Mouse (Mus musculus): ENCODE measurements around the gene Helt.

Helt gene

GRCm38 (mm10) chr8:46294181-46294892 is at the start of gene Helt:
Gene Helt (minus strand): TSS chr8:46294671.
- DNase-seq (ENCODE audit: low spot score): no peak

DNA sequence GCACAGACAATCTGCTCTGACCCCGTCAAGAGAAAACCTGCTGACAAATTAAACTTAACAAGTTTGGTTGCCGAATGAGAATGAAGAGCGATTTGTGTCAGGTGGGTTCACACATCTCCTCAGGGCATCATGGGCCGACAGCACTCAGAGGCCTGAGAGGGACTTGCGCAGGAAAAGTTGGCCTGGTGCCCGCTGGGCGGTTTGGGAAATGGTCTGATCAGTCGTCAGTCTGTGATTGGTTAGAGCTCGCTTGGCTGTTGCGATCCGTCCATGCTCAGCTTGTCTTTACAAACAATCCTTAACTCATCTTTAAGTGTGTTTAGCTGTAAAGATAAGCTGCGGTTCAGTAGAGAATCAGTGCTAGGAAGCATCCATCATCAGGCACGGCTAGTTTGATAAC is 47.8 kb upstream of the Helt start:
- DNase-seq (ENCODE audit: low spot score): no peak

- DNase-seq (ENCODE audit: low spot score): no peak
Measured at GRCm38 (mm10) chr8:46340381-46341273, 46.2 kb upstream of the Helt start.

- DNase-seq (ENCODE audit: low spot score): no peak
Measured at GRCm38 (mm10) chr8:46339317-46339716, 44.8 kb upstream of the Helt start.

DNA sequence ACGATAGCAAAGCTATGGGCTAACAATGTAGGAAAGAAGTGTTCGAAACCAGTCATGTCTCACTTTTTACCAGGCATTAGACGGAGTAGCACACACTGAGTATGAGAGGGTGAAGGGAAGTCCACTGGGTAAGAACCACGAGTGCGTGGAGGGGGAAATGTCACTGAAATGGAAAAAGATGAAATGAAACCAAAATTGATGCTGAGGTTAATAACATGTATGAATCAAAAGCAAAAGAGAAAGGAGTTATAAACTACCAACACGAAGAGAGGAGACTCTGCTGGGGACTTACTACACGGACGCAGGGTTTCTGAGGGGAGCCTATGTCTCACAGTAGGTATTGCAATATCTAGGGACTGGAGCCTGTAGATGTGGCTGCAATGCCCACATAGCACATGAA is 41.9 kb upstream of the Helt start:
- no peak for DNase-seq (ENCODE audit: low spot score)

DNA sequence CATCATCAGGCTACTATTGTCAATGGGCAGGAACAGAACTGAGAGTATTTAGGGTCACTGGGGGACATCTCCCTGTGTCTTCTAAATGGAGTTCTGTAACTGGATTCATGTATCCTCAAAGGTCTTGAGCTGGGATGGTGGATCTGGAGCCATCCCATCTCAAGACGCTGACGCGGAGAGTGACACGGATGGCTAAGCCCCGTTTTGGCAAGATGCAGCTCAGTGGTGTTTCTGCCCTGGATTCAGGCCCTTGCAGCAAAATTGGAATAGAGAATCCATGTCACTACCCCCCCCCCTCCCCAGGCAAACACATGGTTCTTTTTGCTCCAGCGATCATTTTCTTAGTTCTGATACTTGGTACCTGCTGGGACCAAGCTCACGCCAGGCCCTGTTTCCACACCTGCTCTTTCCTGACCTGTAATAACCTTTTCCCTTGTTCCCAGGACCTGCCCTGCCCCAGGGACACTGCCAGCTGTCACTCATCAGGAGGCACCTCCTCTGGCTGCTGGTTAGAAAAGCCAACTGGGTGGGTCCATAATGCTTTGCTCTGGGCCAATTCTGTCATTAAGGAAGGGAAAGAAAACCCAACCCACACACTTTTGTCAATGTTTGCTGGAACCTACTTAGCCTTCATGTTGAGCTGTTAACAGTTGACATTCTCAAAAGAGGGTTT is 38.1 kb upstream of the Helt start:
- DNase-seq (ENCODE audit: low spot score): no peak

DNA sequence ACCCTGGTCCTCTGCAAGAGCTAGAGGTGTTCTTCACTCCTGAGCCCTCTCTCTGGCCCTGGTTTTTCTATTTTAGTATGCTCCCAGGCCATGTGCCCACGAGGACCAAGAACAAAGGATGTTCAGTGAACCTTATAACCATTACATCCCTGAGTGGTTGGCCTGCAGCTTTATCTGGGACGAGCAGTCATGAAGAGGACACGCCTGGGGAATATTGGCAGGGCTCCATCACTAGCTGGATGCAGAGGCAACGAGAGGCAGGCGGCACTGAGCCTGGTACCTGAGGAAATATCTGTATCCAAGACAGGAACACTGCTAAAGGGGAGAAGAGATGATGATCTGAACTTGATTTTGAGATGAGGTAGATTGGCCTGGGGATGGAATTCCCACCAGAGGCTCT is 37.3 kb upstream of the Helt start:
- no peak for DNase-seq (ENCODE audit: low spot score)

DNA sequence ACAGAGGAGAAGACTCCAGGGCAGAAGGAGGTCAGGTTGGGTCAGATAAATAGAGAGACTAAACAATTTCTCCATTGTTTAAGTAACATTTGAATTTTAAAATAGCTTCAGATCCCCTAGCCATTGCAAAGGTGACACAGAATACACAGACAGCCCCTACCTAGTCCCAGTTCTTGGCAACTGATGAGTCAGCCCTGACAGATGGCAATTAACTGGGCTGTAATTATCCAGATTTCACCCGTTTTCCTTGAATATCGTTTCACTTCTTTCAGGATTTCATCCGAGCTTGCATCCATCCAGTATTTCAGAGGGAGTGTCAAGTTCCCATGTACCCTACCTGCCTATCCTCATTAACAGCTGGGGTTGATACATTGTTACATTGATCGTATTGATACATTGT is 34.9 kb upstream of the Helt start:
- no peak for DNase-seq (ENCODE audit: low spot score)

GRCm38 (mm10) chr8:46327284-46327683 is 32.8 kb upstream of the Helt start:
- no peak for DNase-seq (ENCODE audit: low spot score)

- DNase-seq (ENCODE audit: low spot score): no peak
Measured at GRCm38 (mm10) chr8:46326715-46327114, 32.2 kb upstream of the Helt start.

DNA sequence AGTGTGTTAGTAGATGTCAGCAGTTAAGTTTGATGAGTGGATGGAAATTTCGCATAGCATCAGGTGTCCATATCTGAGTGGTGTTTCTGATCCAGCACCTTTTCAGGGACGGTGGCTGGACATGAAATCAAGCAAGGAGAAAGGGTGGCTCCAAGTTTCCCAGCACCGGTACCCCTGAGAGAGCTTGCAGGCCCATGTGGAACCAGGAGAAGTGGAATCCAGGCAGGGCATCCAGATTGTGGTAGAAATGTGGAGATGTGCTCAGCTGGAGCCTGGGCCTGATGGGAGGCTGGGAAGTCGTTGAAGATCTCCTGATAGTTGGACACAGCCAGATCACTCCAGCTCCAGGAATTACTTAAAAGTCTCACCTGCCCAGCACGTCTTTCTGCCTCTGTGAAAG is 30.2 kb upstream of the Helt start:
- no peak for DNase-seq (ENCODE audit: low spot score)

- DNase-seq (ENCODE audit: low spot score): no peak
Measured at GRCm38 (mm10) chr8:46323672-46324191, 29.3 kb upstream of the Helt start.

- DNase-seq (ENCODE audit: low spot score): no peak
Measured at GRCm38 (mm10) chr8:46322833-46323232, 28.4 kb upstream of the Helt start.

GRCm38 (mm10) chr8:46322421-46322820 is 27.9 kb upstream of the Helt start:
- DNase-seq (ENCODE audit: low spot score): no peak

GRCm38 (mm10) chr8:46318802-46319201 is 24.3 kb upstream of the Helt start:
- no peak for DNase-seq (ENCODE audit: low spot score)

DNA sequence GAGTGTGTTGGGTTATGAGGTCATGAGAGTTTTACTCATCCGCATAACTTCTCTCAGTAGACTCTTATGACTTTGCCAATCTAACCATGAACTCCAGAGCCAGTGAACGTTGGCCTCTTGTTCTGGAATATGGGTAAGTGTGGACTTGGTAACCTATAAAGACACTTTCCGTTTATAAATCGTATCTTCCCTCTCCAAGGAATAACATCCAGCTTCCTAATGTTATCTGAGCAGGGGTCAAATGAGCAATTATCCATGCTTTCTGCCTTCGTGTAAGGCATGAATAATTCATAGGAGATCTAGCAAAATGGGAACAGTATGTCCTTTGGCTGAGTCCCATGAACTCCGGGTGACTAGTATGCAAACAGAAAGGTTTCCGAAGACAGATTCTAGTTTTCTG is 22.7 kb upstream of the Helt start:
- no peak for DNase-seq (ENCODE audit: low spot score)

DNA sequence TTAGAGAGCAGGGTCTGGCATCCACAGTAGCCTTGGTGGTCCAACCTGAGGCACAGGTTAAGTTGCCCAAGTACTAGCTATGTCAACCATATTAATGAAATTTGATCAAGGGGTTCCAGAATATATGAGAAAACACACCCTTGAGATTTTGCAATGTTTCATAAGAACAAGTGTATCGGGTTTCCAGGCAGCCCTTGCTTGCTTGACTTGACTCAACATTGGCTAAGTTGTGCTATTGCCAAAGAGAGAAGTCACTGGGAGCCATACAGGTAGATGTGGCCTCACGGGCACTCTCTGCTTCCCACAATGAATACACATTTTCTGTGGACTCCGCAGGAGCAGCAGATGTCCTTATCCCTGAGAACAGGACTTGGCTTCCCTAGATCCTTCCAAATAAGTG is 19.3 kb upstream of the Helt start:
- DNase-seq (ENCODE audit: low spot score): no peak

DNA sequence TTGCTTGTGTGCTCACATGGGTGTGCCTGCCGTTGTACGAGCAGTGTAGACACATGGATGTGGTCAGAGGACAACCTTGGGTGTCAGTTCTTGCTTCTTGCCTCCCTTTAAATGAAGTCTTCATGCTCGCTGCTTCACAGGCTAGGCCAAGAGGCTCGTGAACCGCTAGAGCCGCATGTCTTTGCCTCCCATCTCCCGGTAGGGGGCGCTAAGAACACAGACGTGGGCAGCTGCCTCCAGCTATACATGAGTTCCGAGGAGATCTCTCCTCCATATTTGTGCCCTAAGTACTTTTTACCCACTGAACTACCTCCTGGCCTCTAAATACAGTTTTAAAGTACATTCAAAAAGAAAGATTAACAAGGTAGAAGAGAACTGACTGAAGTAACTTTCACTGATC is 16.7 kb upstream of the Helt start:
- DNase-seq (ENCODE audit: low spot score): peak; percentile 70

DNA sequence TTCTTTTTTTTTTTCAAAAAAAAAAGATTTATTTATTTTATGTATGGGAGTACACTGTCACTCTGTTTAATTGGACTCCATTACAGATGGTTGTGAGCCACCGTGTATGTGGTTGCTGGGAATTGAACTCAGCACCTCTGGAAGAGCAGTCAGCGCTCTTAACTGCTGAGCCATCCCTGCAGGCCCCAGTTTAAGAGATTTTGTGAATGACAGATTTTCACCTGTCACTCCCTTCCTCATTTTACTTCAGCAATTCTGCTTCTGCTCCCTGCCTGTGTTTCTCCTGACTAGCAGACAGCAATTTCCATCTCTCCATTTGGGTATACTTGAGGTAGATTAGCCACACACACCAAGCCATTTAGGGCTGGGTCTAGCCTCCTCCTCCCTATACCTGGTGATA is 13.7 kb upstream of the Helt start:
- no peak for DNase-seq (ENCODE audit: low spot score)

GRCm38 (mm10) chr8:46305733-46306349 is 11.4 kb upstream of the Helt start:
- DNase-seq (ENCODE audit: low spot score): no peak

DNA sequence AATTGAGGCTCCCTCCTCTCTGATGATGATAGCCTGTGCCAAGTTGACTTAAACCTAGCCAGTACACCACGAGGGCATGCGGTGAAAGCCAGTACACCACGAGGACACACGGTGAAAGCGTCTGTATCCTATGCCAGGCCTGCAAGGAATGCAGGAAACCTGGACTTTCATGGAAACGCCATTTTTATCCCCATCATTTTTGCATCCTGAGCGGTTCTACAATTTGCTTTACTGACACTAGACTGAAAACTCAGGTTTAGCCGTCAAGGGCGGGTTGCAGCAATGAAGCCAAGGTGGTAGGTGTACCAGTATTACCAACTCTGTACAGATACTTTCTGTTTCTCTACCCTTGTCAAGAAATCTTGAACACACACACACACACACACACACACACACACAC is 7.7 kb upstream of the Helt start:
- no peak for DNase-seq (ENCODE audit: low spot score)

GRCm38 (mm10) chr8:46298847-46299246 is 4.4 kb upstream of the Helt start:
- DNase-seq (ENCODE audit: low spot score): no peak
